Mouse (Mus musculus): Measurements from ENCODE around the gene Gm20388.
A peak's percentile ranks its signal among the peaks of the same experiment; 100 is the strongest.

The Gm20388 gene

GRCm38 (mm10) chr8:122585411-122585891 is 2674.8 kb downstream of the Gm20388 start:
- no peak for DNase-seq (ENCODE audit: extremely low spot score)

- no peak for DNase-seq (ENCODE audit: extremely low spot score)
Observed at GRCm38 (mm10) chr8:122586171-122586570, 2675.5 kb downstream of the Gm20388 start.

- DNase-seq (ENCODE audit: extremely low spot score): no peak
Observed at GRCm38 (mm10) chr8:122586749-122587148, 2676.1 kb downstream of the Gm20388 start.

GRCm38 (mm10) chr8:122593240-122593639 is 2682.6 kb downstream of the Gm20388 start:
- DNase-seq (ENCODE audit: extremely low spot score): no peak

GRCm38 (mm10) chr8:122593783-122594507 is 2683.3 kb downstream of the Gm20388 start:
- no peak for DNase-seq (ENCODE audit: extremely low spot score)

GRCm38 (mm10) chr8:122596031-122596430 is 2685.4 kb downstream of the Gm20388 start:
- DNase-seq (ENCODE audit: extremely low spot score): no peak

GRCm38 (mm10) chr8:122600666-122601065 is 2690.0 kb downstream of the Gm20388 start:
- DNase-seq (ENCODE audit: extremely low spot score): no peak

GRCm38 (mm10) chr8:122604640-122605039 is 2694.0 kb downstream of the Gm20388 start:
- no peak for DNase-seq (ENCODE audit: extremely low spot score)

- DNase-seq (ENCODE audit: extremely low spot score): no peak
Observed at GRCm38 (mm10) chr8:122605367-122605766, 2694.7 kb downstream of the Gm20388 start.

GRCm38 (mm10) chr8:122606810-122607209 is 2696.2 kb downstream of the Gm20388 start:
- no peak for DNase-seq (ENCODE audit: extremely low spot score)

- DNase-seq (ENCODE audit: extremely low spot score): no peak
Observed at GRCm38 (mm10) chr8:122610209-122610608, 2699.6 kb downstream of the Gm20388 start.

GRCm38 (mm10) chr8:122610612-122611277 is 2700.1 kb downstream of the Gm20388 start:
- DNase-seq (ENCODE audit: extremely low spot score): peak; percentile 40

- peak; percentile 98 for DNase-seq (ENCODE audit: extremely low spot score)
Observed at GRCm38 (mm10) chr8:122611295-122612133, 2700.9 kb downstream of the Gm20388 start, which contains the start of the genes Galns and Trappc2l. Gene Galns (minus strand): TSS chr8:122611463. Gene Trappc2l (plus strand): TSS chr8:122611640.

GRCm38 (mm10) chr8:122616181-122616905 is 2705.7 kb downstream of the Gm20388 start:
- no peak for DNase-seq (ENCODE audit: extremely low spot score)

GRCm38 (mm10) chr8:122617947-122618546 is 2707.4 kb downstream of the Gm20388 start:
- DNase-seq (ENCODE audit: extremely low spot score): peak; percentile 73

GRCm38 (mm10) chr8:122618660-122619378 is 2708.2 kb downstream of the Gm20388 start:
- DNase-seq (ENCODE audit: extremely low spot score): no peak

GRCm38 (mm10) chr8:122620446-122620845 is 2709.8 kb downstream of the Gm20388 start:
- DNase-seq (ENCODE audit: extremely low spot score): no peak

GRCm38 (mm10) chr8:122622727-122623126 is 2712.1 kb downstream of the Gm20388 start, which contains the start of gene Pabpn1l:
Gene Pabpn1l (minus strand): TSS chr8:122622739.
- DNase-seq (ENCODE audit: extremely low spot score): no peak

- no peak for DNase-seq (ENCODE audit: extremely low spot score)
Observed at GRCm38 (mm10) chr8:122623844-122624642, 2713.4 kb downstream of the Gm20388 start.

Measured in embryo, embryonic 9.5 days (tissue).